Mouse (Mus musculus) G1E (cell line): ENCODE results near the gene Tmeff1.

Experiments
- CTCF ChIP-seq: IDR thresholded peaks from 2 replicates; pipeline ENCODE4 v1.5.1; 2012; ENCODE audit warnings: low read depth, low read length, inconsistent platforms, mixed read lengths
- POLR2AphosphoS5 ChIP-seq: IDR thresholded peaks from 2 replicates; pipeline ENCODE4 v1.6.1; 2012; ENCODE audit warnings: low read depth, low read length, inconsistent platforms; ENCODE audit not compliant: insufficient replicate concordance
- TAL1 ChIP-seq: conservative IDR thresholded peaks from 2 replicates; pipeline ENCODE4 v1.6.1; 2012; ENCODE audit warnings: low read depth, low read length, inconsistent platforms, mixed read lengths

DNA sequence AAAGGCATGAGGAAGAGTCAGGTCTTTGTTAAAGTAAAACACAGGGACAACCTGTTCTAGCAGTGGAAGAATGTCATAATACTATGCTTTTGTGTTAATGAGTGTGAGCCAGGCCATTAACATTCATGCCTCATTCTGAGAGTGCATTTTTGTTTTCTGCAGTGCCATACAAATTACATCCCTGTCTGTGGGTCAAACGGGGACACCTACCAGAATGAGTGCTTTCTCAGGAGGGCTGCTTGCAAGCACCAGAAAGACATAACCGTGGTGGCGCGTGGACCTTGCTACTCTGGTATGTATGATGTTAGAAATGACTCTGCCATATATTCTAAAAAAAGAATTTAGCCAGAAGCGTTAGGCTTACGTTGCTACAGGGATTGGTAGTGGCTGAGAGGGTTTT is 25.3 kb downstream of the Tmeff1 start:
- TF ChIP-seq CTCF: no peak
- no peak for TF ChIP-seq TAL1
- no peak for TF ChIP-seq POLR2AphosphoS5
